Mouse (Mus musculus) heart, postnatal 14 days (tissue): ENCODE data around the gene Hspa1l. TPM values are rescaled to one million over a fixed set of nuclear protein-coding genes. Genes with fewer than 3 reads are reported as not detected.
A peak's percentile ranks its signal among the peaks of the same experiment; 100 is the strongest.
"Not testable (repeated sequence)": the region's sequence is repeated elsewhere in the genome, so short reads cannot be mapped to it uniquely, and the experiment has no call there.

Experiments used
- DNase-seq, 2 experiments: peaks; one replicate each; pipeline ENCODE4 v3.0.0; 2021 to 2022
- intact Hi-C: fragments of 180-260 bp; cut with DNase I; formaldehyde crosslinking; loops from one replicate; pipeline ENCODE4 v1.15.1; 2025
- total RNA-seq, 2 experiments: library from RNA; stranded (reverse); gene quantifications; 2 replicates each; pipeline ENCODE4 v1.2.3; 2021

Hspa1l gene
- total RNA-seq, 2 experiments from 2014 or later = 2.7 to 4.7 TPM

- DNase-seq, intact Hi-C loops: not testable (repeated sequence)
These were observed 2.7 kb upstream of the Hspa1l start, which contains the start of gene Gm20481 for GRCm38 (mm10) chr17:34969822-34970221. Gene Gm20481, plus strand, starts transcription at chr17:34969912.

GRCm38 (mm10) chr17:34970850-34971249 lies 1.7 kb upstream of the Hspa1l start:
- intact Hi-C loops, DNase-seq: not testable (repeated sequence)

GRCm38 (mm10) chr17:34971694-34972068 lies 822 bp upstream of the Hspa1l start:
- DNase-seq, intact Hi-C loops: not testable (repeated sequence)

GRCm38 (mm10) chr17:34975581-34976492 lies 3.3 kb downstream of the Hspa1l start:
- DNase-seq = no peak
- intact Hi-C loops = no loop called here

- intact Hi-C loops = no loop called here
- DNase-seq = no peak
These were observed 4.5 kb downstream of the Hspa1l start for GRCm38 (mm10) chr17:34977000-34977399.

GRCm38 (mm10) chr17:34978239-34978638 lies 5.7 kb downstream of the Hspa1l start:
- intact Hi-C loops = loop anchor here (1.0 kb wide), 1 partner anchor 23 kb away; no protein-coding TSS in a partner anchor
- no peak for DNase-seq

- no peak for DNase-seq
- intact Hi-C loops = loop anchor here (5.0 kb wide), 2 partner anchors 67 to 127 kb away; partner anchors contain the start of genes Nelfe, Skiv2l and Slc44a4
These were observed 7.1 kb downstream of the Hspa1l start for GRCm38 (mm10) chr17:34979631-34980030.

GRCm38 (mm10) chr17:34980655-34981054 lies 8.2 kb downstream of the Hspa1l start:
- peak in 1 of 2 experiments; percentile 45 for DNase-seq
- intact Hi-C loops = loop anchor here (5.0 kb wide), 2 partner anchors 68 to 128 kb away; partner anchors contain the start of genes Nelfe, Skiv2l and Slc44a4

GRCm38 (mm10) chr17:34981690-34982180 lies 9.2 kb downstream of the Hspa1l start, which contains the start of gene Lsm2:
Gene Lsm2, plus strand, starts transcription at chr17:34981862.
- DNase-seq = peak; percentile 91 to 92
- intact Hi-C loops = loop anchor here (5.0 kb wide), 2 partner anchors 69 to 129 kb away; partner anchors contain the start of genes Nelfe, Skiv2l and Slc44a4

- no peak for DNase-seq
- intact Hi-C loops = loop anchor here (5.0 kb wide), 2 partner anchors 70 to 130 kb away; partner anchors contain the start of genes Nelfe, Skiv2l and Slc44a4
These were observed 9.8 kb downstream of the Hspa1l start for GRCm38 (mm10) chr17:34982328-34982727.

GRCm38 (mm10) chr17:34984218-34984617 lies 11.7 kb downstream of the Hspa1l start:
- DNase-seq = no peak
- intact Hi-C loops = loop anchor here (5.0 kb wide), 2 partner anchors 72 to 132 kb away; partner anchors contain the start of genes Nelfe, Skiv2l and Slc44a4

- intact Hi-C loops = no loop called here
- DNase-seq = no peak
These were observed 22.2 kb downstream of the Hspa1l start for GRCm38 (mm10) chr17:34994751-34995150.

- intact Hi-C loops, DNase-seq: not testable (repeated sequence)
These were observed 22.7 kb downstream of the Hspa1l start for GRCm38 (mm10) chr17:34995192-34995591.

- DNase-seq, intact Hi-C loops: not testable (repeated sequence)
These were observed 23.4 kb downstream of the Hspa1l start for GRCm38 (mm10) chr17:34995927-34996326.

GRCm38 (mm10) chr17:34996411-34997141 lies 24.1 kb downstream of the Hspa1l start:
- DNase-seq = no peak
- intact Hi-C loops = no loop called here

- DNase-seq = no peak
- intact Hi-C loops = no loop called here
These were observed 24.6 kb downstream of the Hspa1l start for GRCm38 (mm10) chr17:34997142-34997483.

GRCm38 (mm10) chr17:34998526-34999430 lies 26.3 kb downstream of the Hspa1l start:
- intact Hi-C loops = no loop called here
- no peak for DNase-seq

GRCm38 (mm10) chr17:34999871-35000716 lies 27.6 kb downstream of the Hspa1l start:
- DNase-seq, intact Hi-C loops: not testable (repeated sequence)
